Mouse (Mus musculus): Measurements from ENCODE around the gene Tnfrsf21. TPM values are rescaled to one million over a fixed set of nuclear protein-coding genes. Genes with fewer than 3 reads are reported as not detected.

Tnfrsf21 gene
- total RNA-seq (2021), result 10 to 100 TPM; 16.0 to 20.2 TPM

GRCm38 (mm10) chr17:43016371-43017331 is at the start of gene Tnfrsf21:
Tnfrsf21 (plus strand) TSS chr17:43016555.
- peak; percentile 93 for DNase-seq
- intact Hi-C loops (cut with DNase I), result loop anchor here (1.0 to 10.0 kb wide), 5 partner anchors 58 to 588 kb away; no protein-coding TSS in a partner anchor

GRCm38 (mm10) chr17:42968174-42968573 is 48.2 kb upstream of the Tnfrsf21 start:
- DNase-seq, result no peak
- intact Hi-C loops (cut with DNase I), result no loop called here

DNA sequence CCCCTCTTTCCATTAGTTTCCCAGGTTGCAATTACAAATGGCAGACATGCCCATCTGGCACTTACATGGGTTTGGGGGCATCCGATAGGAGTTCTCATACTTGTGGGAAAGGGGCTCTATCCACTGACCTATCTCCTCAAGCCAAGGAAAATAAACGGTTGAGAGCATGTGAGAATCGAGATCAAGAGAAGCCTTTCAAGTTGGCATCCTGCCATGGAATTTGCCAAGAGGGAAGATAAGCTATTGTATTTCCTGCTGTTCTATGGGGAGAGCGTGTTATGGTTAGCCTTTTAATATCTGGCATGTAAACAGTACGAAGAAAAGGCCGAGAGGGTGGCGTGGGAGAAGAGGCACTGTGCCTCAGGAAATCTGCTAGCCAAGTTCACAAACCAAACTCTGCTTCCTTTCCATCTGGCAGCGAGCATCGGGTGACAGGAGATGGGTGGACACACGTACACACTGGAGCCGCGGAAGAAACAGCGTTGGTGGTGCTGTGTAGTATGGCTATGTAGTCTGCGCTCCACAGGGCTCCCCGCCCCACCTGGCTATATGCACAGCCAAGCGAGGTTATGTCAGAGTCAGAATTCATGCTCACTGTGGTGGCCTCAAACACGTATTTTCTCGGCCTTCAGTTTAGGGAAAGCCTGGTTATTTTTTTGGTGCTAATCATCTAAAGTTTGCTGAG is 40.9 kb upstream of the Tnfrsf21 start:
- intact Hi-C loops (cut with DNase I), result no loop called here
- peak; percentile 26 to 44 for DNase-seq

GRCm38 (mm10) chr17:42977766-42978165 is 38.6 kb upstream of the Tnfrsf21 start:
- DNase-seq, result no peak
- intact Hi-C loops (cut with DNase I), result no loop called here

DNA sequence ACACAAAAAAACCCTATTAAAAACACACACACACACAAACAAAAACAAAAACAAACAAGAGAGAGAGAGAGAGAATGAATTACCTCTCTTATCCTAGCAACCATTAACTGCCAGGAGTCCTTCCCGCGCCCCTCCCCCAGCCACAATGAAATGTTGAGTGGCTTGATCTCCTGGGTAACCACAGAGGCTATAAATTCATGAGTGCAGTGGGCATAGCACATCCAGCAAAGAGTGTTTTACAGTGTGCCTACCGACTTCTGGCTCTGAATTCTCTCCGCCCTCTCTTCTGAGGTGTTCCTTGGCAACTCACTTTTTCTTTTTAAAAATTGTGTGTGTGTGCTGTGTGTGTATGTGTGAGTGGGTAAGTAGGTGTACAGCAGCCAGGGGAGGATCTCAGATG is 38.0 kb upstream of the Tnfrsf21 start:
- DNase-seq, result no peak
- intact Hi-C loops (cut with DNase I), result no loop called here

- intact Hi-C loops (cut with DNase I), result no loop called here
- DNase-seq, result peak; percentile 8
These were observed 34.5 kb upstream of the Tnfrsf21 start for GRCm38 (mm10) chr17:42981806-42982205.

DNA sequence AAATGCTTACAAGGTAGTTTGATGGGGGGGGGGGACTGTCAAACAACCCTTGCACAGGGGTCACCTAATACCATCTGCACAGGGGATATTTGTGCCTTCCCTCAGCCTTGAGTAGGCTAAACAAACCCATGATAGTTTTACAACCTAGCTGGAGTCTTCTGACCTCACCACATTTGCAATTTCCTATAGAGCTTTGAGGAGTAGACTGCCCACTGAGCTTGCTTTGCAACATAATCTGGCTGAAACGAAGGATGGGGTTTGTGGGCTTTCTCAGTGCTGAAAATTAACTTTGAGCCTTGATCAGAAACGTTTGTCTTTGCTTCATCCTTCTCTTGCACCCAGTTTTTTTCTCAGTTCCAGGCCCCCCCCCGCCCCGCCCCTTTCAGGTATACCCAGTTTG is 33.8 kb upstream of the Tnfrsf21 start:
- intact Hi-C loops (cut with DNase I), result no loop called here
- DNase-seq, result no peak

GRCm38 (mm10) chr17:42985837-42986589 is 30.3 kb upstream of the Tnfrsf21 start:
- DNase-seq, result peak in 1 of 2 experiments; percentile 29

DNA sequence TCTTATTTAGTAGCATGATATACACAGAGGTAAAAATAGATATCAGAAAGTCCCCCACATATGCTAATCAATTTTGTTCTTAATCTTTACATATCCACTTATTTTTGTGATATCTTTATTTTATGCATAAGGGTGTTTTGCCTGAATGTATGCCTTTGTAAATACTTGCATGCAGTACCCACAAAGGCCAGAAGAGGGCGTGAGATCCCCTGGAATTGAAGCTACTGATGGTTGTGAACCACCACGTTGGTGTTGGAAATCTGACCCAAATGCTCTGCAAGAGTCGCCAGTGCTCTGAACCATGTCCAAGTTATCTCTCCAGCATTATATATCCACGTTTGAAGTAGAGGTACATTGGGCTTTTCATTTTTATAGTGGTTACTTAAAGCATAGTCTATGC is 28.7 kb upstream of the Tnfrsf21 start:
- intact Hi-C loops (cut with DNase I), result no loop called here

More at GRCm38 (mm10) chr17:42985837-42986589, 30.3 kb upstream of the Tnfrsf21 start:
- intact Hi-C loops (cut with DNase I), result no loop called here

GRCm38 (mm10) chr17:42989981-42990380 is 26.4 kb upstream of the Tnfrsf21 start:
- intact Hi-C loops (cut with DNase I), result no loop called here
- no peak for DNase-seq

More for the DNA sequence above, 28.7 kb upstream of the Tnfrsf21 start:
- DNase-seq, result no peak

DNA sequence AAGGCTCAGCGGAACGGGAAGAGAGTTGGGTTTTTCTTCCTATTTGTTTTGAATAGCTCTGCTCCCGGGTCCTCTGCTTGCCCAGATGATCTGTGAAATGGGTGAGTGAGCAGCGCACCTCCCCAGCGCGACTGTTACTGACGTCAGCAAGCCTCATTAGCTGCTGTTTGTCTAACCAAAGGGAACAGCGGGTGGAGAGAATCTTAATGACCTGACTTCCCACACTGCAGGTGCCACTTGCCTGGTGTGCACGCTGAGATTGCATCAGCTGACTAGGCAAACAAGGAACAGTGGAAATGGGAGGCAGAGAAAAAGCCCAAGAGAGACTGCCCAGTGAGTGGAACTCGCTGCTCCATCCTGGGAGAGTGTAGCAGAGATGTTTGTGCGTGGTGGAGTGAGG is 25.2 kb upstream of the Tnfrsf21 start:
- DNase-seq, result no peak
- intact Hi-C loops (cut with DNase I), result no loop called here

DNA sequence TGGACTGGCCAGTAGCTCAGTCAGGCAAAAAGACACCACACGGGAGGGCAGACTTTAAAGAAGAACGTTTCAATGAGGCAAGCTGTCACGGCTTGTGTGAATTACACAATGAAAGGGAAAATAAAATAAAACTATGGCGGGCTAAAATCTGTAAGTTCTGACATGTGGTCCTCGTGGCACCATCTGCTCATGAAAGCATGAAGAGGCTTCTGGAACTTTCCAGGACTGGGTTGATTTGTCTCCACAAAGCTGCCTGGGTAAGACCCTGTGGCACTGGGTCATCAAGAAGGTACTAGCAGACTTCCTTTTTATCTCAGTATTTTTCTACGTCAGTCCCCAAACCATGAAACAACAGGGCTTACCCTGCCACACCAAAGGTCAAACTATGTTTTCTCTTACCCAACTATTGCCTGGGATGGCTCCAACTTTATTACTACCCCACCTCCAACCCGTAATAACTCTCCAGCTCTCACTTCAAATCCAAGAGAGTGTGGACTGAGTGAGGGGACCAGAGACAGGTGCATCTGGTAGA is 16.8 kb upstream of the Tnfrsf21 start:
- intact Hi-C loops (cut with DNase I), result no loop called here
- DNase-seq, result no peak

- intact Hi-C loops (cut with DNase I), result no loop called here
These were observed 15.8 kb upstream of the Tnfrsf21 start for GRCm38 (mm10) chr17:43000598-43000997.

GRCm38 (mm10) chr17:43012718-43013117 is 3.6 kb upstream of the Tnfrsf21 start:
- DNase-seq, result peak; percentile 48 to 72
- intact Hi-C loops (cut with DNase I), result loop anchor here (1.0 to 10.0 kb wide), 2 partner anchors 217 to 592 kb away; no protein-coding TSS in a partner anchor

More at GRCm38 (mm10) chr17:43000598-43000997, 15.8 kb upstream of the Tnfrsf21 start:
- DNase-seq, result no peak

DNA sequence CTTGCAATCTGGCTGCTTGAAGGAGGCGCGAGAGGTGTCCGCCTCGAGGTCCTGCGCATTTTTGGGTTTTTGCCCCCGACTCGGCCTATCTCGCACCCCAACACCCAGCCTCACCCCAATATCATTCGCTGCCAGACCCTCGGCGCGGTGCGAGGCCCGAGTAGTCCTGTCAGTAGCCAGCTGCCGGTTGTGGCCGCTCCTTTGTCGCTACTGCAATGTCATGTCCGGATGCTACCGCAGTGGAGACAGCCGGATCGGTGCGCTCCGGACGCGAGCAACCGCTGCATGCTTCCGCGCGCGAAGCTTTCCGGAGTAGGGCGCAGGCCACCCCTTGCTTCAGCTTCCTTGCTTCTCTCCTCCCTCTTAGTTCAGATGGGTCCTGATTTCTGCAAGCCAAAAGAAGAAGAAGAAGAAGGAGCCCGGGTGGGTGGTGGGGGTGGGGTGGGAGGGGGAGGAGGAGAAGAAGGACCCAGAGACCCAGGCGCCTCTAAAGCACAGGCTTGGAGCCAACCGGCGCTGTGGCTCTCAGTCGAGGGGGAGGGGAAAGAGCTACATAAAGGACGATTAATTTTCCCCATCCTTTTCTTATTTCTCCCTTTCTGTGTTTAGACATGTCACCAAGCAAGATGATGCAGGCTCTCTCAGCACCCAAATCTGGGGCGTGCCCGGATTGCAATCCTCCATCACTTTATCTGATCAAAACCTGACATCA is 1.1 kb downstream of the Tnfrsf21 start:
- intact Hi-C loops (cut with DNase I), result loop anchor here (2.0 to 10.0 kb wide), 4 partner anchors 57 to 587 kb away; no protein-coding TSS in a partner anchor
- DNase-seq, result peak; percentile 63 to 70

DNA sequence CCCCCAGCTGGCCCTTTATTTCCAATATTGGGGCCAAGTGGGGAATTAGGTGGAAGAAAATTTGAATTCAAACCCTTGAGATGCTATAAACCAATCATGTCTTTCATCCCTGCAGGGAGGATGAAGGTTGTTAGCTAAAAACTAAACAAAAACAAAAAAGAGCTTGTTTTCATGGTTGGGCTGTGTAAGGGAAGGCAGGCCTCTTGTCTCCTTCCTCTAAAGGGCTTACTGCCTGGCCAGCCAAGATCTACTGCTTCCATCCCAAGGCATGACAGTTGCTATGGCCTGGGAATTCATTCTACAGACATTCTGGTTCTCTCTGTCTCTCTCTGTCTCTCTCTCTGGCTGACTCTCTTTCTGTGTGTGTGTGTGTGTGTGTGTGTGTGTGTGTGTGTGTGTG is 1.7 kb downstream of the Tnfrsf21 start:
- peak in 1 of 2 experiments; percentile 4 for DNase-seq
- intact Hi-C loops (cut with DNase I), result loop anchor here (5.0 to 10.0 kb wide), 3 partner anchors 139 to 587 kb away; no protein-coding TSS in a partner anchor

GRCm38 (mm10) chr17:43019660-43020059 is 3.3 kb downstream of the Tnfrsf21 start:
- intact Hi-C loops (cut with DNase I), result loop anchor here (5.0 to 10.0 kb wide), 3 partner anchors 138 to 585 kb away; no protein-coding TSS in a partner anchor

DNA sequence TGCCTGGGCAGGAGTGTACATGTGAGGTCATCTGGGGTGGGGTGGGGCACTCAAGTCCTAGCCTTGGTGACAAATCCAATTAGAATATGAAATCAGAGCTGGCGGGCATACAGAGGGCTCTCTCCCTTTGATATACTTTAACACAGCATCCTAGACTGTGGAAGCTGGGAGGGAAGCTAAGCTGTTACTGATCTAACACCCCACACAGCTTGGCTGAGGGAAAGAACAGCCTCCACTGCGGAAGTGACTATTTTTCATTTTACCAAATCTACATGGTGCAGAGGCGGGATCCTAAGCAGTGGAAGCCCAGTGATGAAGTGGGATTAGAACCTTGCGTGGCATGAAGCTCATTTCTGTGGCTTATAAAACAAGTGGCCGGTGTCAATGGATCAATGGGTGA is 4.7 kb downstream of the Tnfrsf21 start:
- intact Hi-C loops (cut with DNase I), result no loop called here
- no peak for DNase-seq

More at GRCm38 (mm10) chr17:43019660-43020059, 3.3 kb downstream of the Tnfrsf21 start:
- no peak for DNase-seq

GRCm38 (mm10) chr17:43022056-43022455 is 5.7 kb downstream of the Tnfrsf21 start:
- DNase-seq, result no peak
- intact Hi-C loops (cut with DNase I), result no loop called here
